Mouse (Mus musculus) C2C12 (cell line): ENCODE measurements at regions not wholly inside any gene's neighbourhood (a gene's known extent, or its start where the extent isn't known, plus 50 kb on each side); places are given as distances from the start of the nearest gene placed in this dataset.

Experiments used
- H3K27me3 ChIP-seq: one replicate; pipeline ENCODE4 v1.6.1; 2011; ENCODE audit not compliant: control insufficient read depth, insufficient read depth, insufficient read length
- H3K36me3 ChIP-seq: one replicate; pipeline ENCODE4 v1.6.1; 2011; ENCODE audit not compliant: control insufficient read depth, insufficient read depth
- H3K4me3 ChIP-seq: one replicate; pipeline ENCODE4 v1.5.1; 2011; ENCODE audit warnings: mild to moderate bottlenecking, control low read depth; ENCODE audit not compliant: poor library complexity, insufficient read depth, severe bottlenecking
- H3K79me2 ChIP-seq: one replicate; pipeline ENCODE4 v1.6.1; 2011; ENCODE audit not compliant: control insufficient read depth, insufficient read depth
- H3K79me3 ChIP-seq: one replicate; pipeline ENCODE4 v1.6.1; 2011; ENCODE audit warnings: low read depth, control low read depth
- H3ac ChIP-seq: one replicate; pipeline ENCODE3; 2011; ENCODE audit warnings: low read depth; ENCODE audit not compliant: control insufficient read depth, insufficient read length
- CEBPB ChIP-seq: IDR thresholded peaks from one replicate; pipeline ENCODE4 v1.6.1; 2011; ENCODE audit warnings: low read depth, mild to moderate bottlenecking, control low read depth, moderate library complexity
- CTCF ChIP-seq: IDR thresholded peaks from one replicate; pipeline ENCODE4 v1.5.1; 2011; ENCODE audit not compliant: control insufficient read depth, insufficient read depth, insufficient read length
- FOSL1 ChIP-seq: IDR thresholded peaks from one replicate; pipeline ENCODE4 v1.8.0; 2011; ENCODE audit warnings: mild to moderate bottlenecking, low read length; ENCODE audit not compliant: poor library complexity, insufficient read depth, severe bottlenecking
- MAX ChIP-seq: IDR thresholded peaks from one replicate; pipeline ENCODE4 v1.6.1; 2011; ENCODE audit warnings: mild to moderate bottlenecking, control low read depth
- MYOD1 ChIP-seq: IDR thresholded peaks from one replicate; pipeline ENCODE4 v1.6.1; 2011; ENCODE audit warnings: low read depth; ENCODE audit not compliant: control insufficient read depth, insufficient read length
- MYOG ChIP-seq: IDR thresholded peaks from one replicate; pipeline ENCODE4 v1.6.1; 2011; ENCODE audit not compliant: control insufficient read depth, insufficient read length; ENCODE audit errors: extremely low read depth
- USF1 ChIP-seq: IDR thresholded peaks from one replicate; pipeline ENCODE4 v1.6.1; 2011; ENCODE audit warnings: low read depth, mild to moderate bottlenecking, control low read depth, moderate library complexity

DNA sequence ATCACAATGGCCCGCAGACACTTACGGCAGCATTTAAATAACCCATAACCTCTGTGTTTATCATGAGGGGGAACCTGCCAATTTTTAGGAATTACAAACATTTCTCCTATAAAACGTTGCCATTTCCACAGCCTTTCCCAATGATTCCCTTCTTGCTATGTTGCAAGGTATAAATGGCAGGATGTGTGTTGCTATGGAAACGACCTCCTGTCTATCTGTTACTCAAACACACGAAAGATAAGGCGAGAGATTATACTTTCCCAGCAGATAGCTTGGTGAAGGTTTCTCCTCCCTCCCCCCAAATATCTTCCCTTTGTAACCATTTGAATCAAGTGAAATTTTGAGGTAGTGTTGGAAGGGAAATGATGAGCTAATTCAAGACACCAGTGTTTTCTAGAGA, 509.8 kb upstream of the Mon1b start:
- H3K4me3 ChIP-seq, result no peak overlapping the region
- no peaks in the 10 kb centered on the region for H3K36me3 ChIP-seq
- no peaks in the 10 kb centered on the region for H3K79me2 ChIP-seq
- TF ChIP-seq MYOG, result no peak
- TF ChIP-seq FOSL1, result no peak
- TF ChIP-seq MAX, result no peak
- TF ChIP-seq MYOD1, result no peak
- TF ChIP-seq CEBPB, result no peak
- no peak for TF ChIP-seq CTCF
- no peak for TF ChIP-seq USF1
- no peaks in the 10 kb centered on the region for H3K79me3 ChIP-seq
- no peak overlapping the region for H3ac ChIP-seq
- H3K27me3 ChIP-seq, result no peaks in the 10 kb centered on the region

GRCm38 (mm10) chr8:113137361-113137760, 498.0 kb upstream of the Mon1b start:
- Histone ChIP-seq H3K36me3 (no peaks in the 10 kb centered on the region), H3K27me3 (no peaks in the 10 kb centered on the region), H3ac (no peak overlapping the region), H3K4me3 (no peak overlapping the region), H3K79me2 (no peaks in the 10 kb centered on the region), H3K79me3 (no peaks in the 10 kb centered on the region)
- no peak for TF ChIP-seq CTCF
- TF ChIP-seq CEBPB, result no peak
- no peak for TF ChIP-seq USF1
- no peak for TF ChIP-seq FOSL1
- TF ChIP-seq MYOG, result no peak
- no peak for TF ChIP-seq MAX
- TF ChIP-seq MYOD1, result no peak

GRCm38 (mm10) chr8:113140021-113140420, 495.4 kb upstream of the Mon1b start:
- no peak overlapping the region for H3K4me3 ChIP-seq
- no peaks in the 10 kb centered on the region for H3K36me3 ChIP-seq
- H3ac ChIP-seq, result no peak overlapping the region
- TF ChIP-seq MYOD1, result no peak
- no peak for TF ChIP-seq CEBPB
- TF ChIP-seq MYOG, result no peak
- TF ChIP-seq USF1, result no peak
- no peak for TF ChIP-seq FOSL1
- no peak for TF ChIP-seq CTCF
- TF ChIP-seq MAX, result no peak
- no peaks in the 10 kb centered on the region for H3K27me3 ChIP-seq
- H3K79me2 ChIP-seq, result no peaks in the 10 kb centered on the region
- H3K79me3 ChIP-seq, result no peaks in the 10 kb centered on the region

- Histone ChIP-seq H3K4me3 (no peak overlapping the region), H3K36me3 (no peaks in the 10 kb centered on the region), H3ac (no peak overlapping the region), H3K27me3 (no peaks in the 10 kb centered on the region), H3K79me2 (no peaks in the 10 kb centered on the region), H3K79me3 (no peaks in the 10 kb centered on the region)
- TF ChIP-seq USF1 (no peak), MYOG (no peak), FOSL1 (no peak), MAX (no peak), CEBPB (no peak), MYOD1 (no peak), CTCF (no peak)
Measured at GRCm38 (mm10) chr8:113141131-113141530, 494.3 kb upstream of the Mon1b start.

DNA sequence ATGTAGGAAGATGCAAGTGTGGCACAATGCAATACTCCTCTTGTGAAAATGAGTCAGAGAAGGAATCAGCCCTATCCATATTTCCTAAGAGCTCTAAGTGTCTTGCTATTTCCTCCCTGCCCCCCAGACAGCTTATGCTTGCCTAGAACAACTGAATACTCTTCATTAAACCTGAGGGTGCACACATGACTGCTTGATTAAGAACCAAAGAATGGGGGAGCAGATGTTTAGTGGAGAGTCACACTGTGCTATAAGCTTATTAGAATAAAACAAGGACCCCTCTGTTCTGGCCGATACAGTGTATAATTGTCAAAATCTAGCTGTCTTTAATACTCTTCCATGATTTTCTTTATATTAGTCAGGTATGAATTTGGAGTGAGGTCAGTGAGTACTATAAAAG, 458.8 kb upstream of the Mon1b start:
- H3K27me3 ChIP-seq, result no peaks in the 10 kb centered on the region
- H3K4me3 ChIP-seq, result no peak overlapping the region
- H3K79me2 ChIP-seq, result no peaks in the 10 kb centered on the region
- H3K79me3 ChIP-seq, result no peaks in the 10 kb centered on the region
- H3ac ChIP-seq, result no peak overlapping the region
- TF ChIP-seq MYOD1 (no peak), MAX (no peak), MYOG (no peak), CEBPB (no peak), CTCF (no peak), USF1 (no peak), FOSL1 (no peak)
- no peaks in the 10 kb centered on the region for H3K36me3 ChIP-seq

DNA sequence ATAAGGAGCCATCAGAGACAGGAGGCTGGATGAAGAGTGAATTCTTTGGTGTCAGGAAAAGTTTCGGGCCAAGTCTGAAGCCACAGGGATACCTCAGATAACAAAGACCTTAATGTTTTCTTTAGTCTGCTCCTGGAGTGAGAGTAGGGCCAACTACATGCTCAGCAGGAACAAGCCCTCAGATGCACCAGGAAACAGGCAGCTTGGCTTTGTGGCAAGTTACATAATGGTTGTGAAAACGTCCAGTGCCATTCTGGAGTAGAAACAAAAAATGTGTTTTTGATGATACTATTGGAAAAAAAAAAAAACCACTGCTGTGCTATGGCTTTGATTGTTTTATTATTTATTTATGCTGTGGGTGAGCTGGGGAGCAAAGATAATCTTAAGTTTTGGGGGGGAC, 452.2 kb upstream of the Mon1b start:
- no peaks in the 10 kb centered on the region for H3K79me3 ChIP-seq
- no peak overlapping the region for H3ac ChIP-seq
- no peaks in the 10 kb centered on the region for H3K79me2 ChIP-seq
- no peaks in the 10 kb centered on the region for H3K27me3 ChIP-seq
- H3K4me3 ChIP-seq, result no peak overlapping the region
- TF ChIP-seq MYOD1 (no peak), MYOG (no peak), FOSL1 (no peak), CTCF (no peak)
- H3K36me3 ChIP-seq, result no peaks in the 10 kb centered on the region
